Mouse (Mus musculus) forebrain, embryonic 16.5 days (tissue): ENCODE data around the gene Astn2. TPM values are rescaled to one million over a fixed set of nuclear protein-coding genes. Genes with fewer than 3 reads are reported as not detected.

Source experiments
- ATAC-seq: fragments of 200-750 bp; cut with Nextera tagmentation; 2 replicates; pipeline ENCODE4 v1.8.0; 2017; ENCODE audit warnings: mild to moderate bottlenecking, moderate library complexity
- H3K27ac ChIP-seq: fragments of 300-500 bp; sonication (generic); 2 replicates; pipeline ENCODE4 v1.5.1; 2014; ENCODE audit warnings: low read length, control low read depth
- H3K27me3 ChIP-seq: fragments of 300-500 bp; sonication (generic); replicated peaks from 2 replicates; pipeline ENCODE4 v1.6.1; 2014; ENCODE audit warnings: low read length; ENCODE audit not compliant: control insufficient read depth, insufficient read depth
- H3K36me3 ChIP-seq: fragments of 300-500 bp; sonication (generic); 2 replicates; pipeline ENCODE4 v1.6.1; 2014; ENCODE audit not compliant: control insufficient read depth, insufficient read depth
- H3K4me1 ChIP-seq: fragments of 300-500 bp; sonication (generic); replicated peaks from 2 replicates; pipeline ENCODE4 v1.6.1; 2014; ENCODE audit warnings: low read length; ENCODE audit not compliant: control insufficient read depth, insufficient read depth
- H3K4me2 ChIP-seq: fragments of 300-500 bp; sonication (generic); 2 replicates; pipeline ENCODE4 v1.6.1; 2014; ENCODE audit warnings: mild to moderate bottlenecking, low read length, control low read depth
- H3K4me3 ChIP-seq: fragments of 300-500 bp; sonication (generic); replicated peaks from 2 replicates; pipeline ENCODE4 v1.5.1; 2014; ENCODE audit warnings: mild to moderate bottlenecking, low read length, control low read depth
- H3K9ac ChIP-seq: fragments of 300-500 bp; sonication (generic); replicated peaks from 2 replicates; pipeline ENCODE4 v1.6.1; 2014; ENCODE audit warnings: low read depth, low read length, control low read depth
- H3K9me3 ChIP-seq: fragments of 300-500 bp; sonication (generic); 2 replicates; pipeline ENCODE4 v1.6.1; 2016; ENCODE audit warnings: low read length; ENCODE audit not compliant: control insufficient read depth
- WGBS: fragments of 180-500 bp; shearing (Covaris S2); extraction: QIAGEN DNeasy Blood & Tissue Kit; methylation state at CpG from one replicate; pipeline ENCODE4 v1.1.7; 2014; 5-methylcytosine and 5-hydroxymethylcytosine counted together
- polyA plus RNA-seq: library from polyadenylated mRNA; unstranded; fragments of >200 nt; fragmentation: Nextera tagmentation; extraction: Ambion mirVana; gene quantifications from 2 replicates; pipeline ENCODE4 v1.2.1, GENCODE M21; 2015

Gene Astn2
- polyA plus RNA-seq, 1 experiment from 2014 or later, result 1.5 TPM

- no peaks in the 10 kb centered on the region for H3K27me3 ChIP-seq
- 92% methylated on average over 2 of the region's 2 CpGs for WGBS
- no peaks in the 10 kb centered on the region for H3K36me3 ChIP-seq
- no peak for ATAC-seq
- H3K27ac ChIP-seq, result no peak overlapping the region
- no peak overlapping the region for H3K9ac ChIP-seq
- no peak overlapping the region for H3K4me2 ChIP-seq
- no peaks in the 10 kb centered on the region for H3K9me3 ChIP-seq
- H3K4me1 ChIP-seq, result no peaks in the 10 kb centered on the region
- no peak overlapping the region for H3K4me3 ChIP-seq
Measured at GRCm38 (mm10) chr4:65946021-65946420, 458.4 kb downstream of the Astn2 start.

- Histone ChIP-seq H3K4me1 (no peaks in the 10 kb centered on the region), H3K27me3 (no peaks in the 10 kb centered on the region), H3K4me3 (no peak overlapping the region), H3K9me3 (no peaks in the 10 kb centered on the region), H3K36me3 (no peaks in the 10 kb centered on the region), H3K9ac (no peak overlapping the region), H3K4me2 (no peak overlapping the region), H3K27ac (no peak overlapping the region)
- no peak for ATAC-seq
- 91% methylated on average over 2 of the region's 2 CpGs for WGBS
Measured at GRCm38 (mm10) chr4:65930901-65931300, 473.5 kb downstream of the Astn2 start.

- Histone ChIP-seq H3K27me3 (no peaks in the 10 kb centered on the region), H3K9ac (no peak overlapping the region), H3K36me3 (no peaks in the 10 kb centered on the region), H3K9me3 (no peaks in the 10 kb centered on the region), H3K4me2 (no peak overlapping the region), H3K4me3 (no peak overlapping the region), H3K4me1 (0 out of 2 replicates have a peak, but pooled peaks cover 3% of the 10 kb centered on the region), H3K27ac (no peak overlapping the region)
- 55% methylated on average over 1 of the region's 1 CpGs for WGBS
- ATAC-seq, result no peak
Measured at GRCm38 (mm10) chr4:65920294-65920693, 484.1 kb downstream of the Astn2 start.

- ATAC-seq, result peak; percentile 82
- Histone ChIP-seq H3K9me3 (no peaks in the 10 kb centered on the region), H3K9ac (no peak overlapping the region), H3K36me3 (no peaks in the 10 kb centered on the region), H3K4me2 (no peak overlapping the region), H3K27ac (no peak overlapping the region), H3K4me1 (0 out of 2 replicates have a peak, but pooled peaks cover 3% of the 10 kb centered on the region), H3K4me3 (no peak overlapping the region), H3K27me3 (no peaks in the 10 kb centered on the region)
- WGBS, result 47% methylated on average over 11 of the region's 11 CpGs
Measured at GRCm38 (mm10) chr4:65916027-65917008, 488.1 kb downstream of the Astn2 start.

- H3K9me3 ChIP-seq, result no peaks in the 10 kb centered on the region
- H3K27ac ChIP-seq, result no peak overlapping the region
- no peak for ATAC-seq
- peaks cover 10% of the 10 kb centered on the region for H3K4me1 ChIP-seq
- H3K36me3 ChIP-seq, result no peaks in the 10 kb centered on the region
- no peaks in the 10 kb centered on the region for H3K27me3 ChIP-seq
- H3K9ac ChIP-seq, result no peak overlapping the region
- 87% methylated on average over 8 of the region's 8 CpGs for WGBS
- H3K4me2 ChIP-seq, result no peak overlapping the region
- no peak overlapping the region for H3K4me3 ChIP-seq
Measured at GRCm38 (mm10) chr4:65912247-65912942, 492.0 kb downstream of the Astn2 start.

GRCm38 (mm10) chr4:65907660-65908059, 496.8 kb downstream of the Astn2 start:
- H3K4me3 ChIP-seq, result no peak overlapping the region
- H3K27ac ChIP-seq, result no peak overlapping the region
- no peak for ATAC-seq
- WGBS, result 16% methylated on average over 7 of the region's 7 CpGs
- no peak overlapping the region for H3K4me2 ChIP-seq
- peaks cover 8% of the 10 kb centered on the region for H3K4me1 ChIP-seq
- H3K9me3 ChIP-seq, result no peaks in the 10 kb centered on the region
- no peaks in the 10 kb centered on the region for H3K27me3 ChIP-seq
- no peaks in the 10 kb centered on the region for H3K36me3 ChIP-seq
- H3K9ac ChIP-seq, result no peak overlapping the region

GRCm38 (mm10) chr4:65904963-65905362, 499.4 kb downstream of the Astn2 start:
- ATAC-seq, result no peak
- Histone ChIP-seq H3K9ac (no peak overlapping the region), H3K27ac (no peak overlapping the region), H3K4me3 (no peak overlapping the region), H3K36me3 (no peaks in the 10 kb centered on the region), H3K27me3 (no peaks in the 10 kb centered on the region), H3K4me2 (no peak overlapping the region), H3K9me3 (no peaks in the 10 kb centered on the region), H3K4me1 (peaks cover 8% of the 10 kb centered on the region)
- WGBS, result 76% methylated on average over 2 of the region's 2 CpGs

- Histone ChIP-seq H3K9me3 (no peaks in the 10 kb centered on the region), H3K9ac (no peak overlapping the region), H3K4me3 (no peak overlapping the region), H3K4me2 (no peak overlapping the region), H3K27ac (no peak overlapping the region), H3K27me3 (no peaks in the 10 kb centered on the region), H3K4me1 (peaks cover 8% of the 10 kb centered on the region), H3K36me3 (no peaks in the 10 kb centered on the region)
- WGBS, result 47% methylated on average over 5 of the region's 5 CpGs
- ATAC-seq, result peak; percentile 89
Measured at GRCm38 (mm10) chr4:65896092-65897027, 508.1 kb downstream of the Astn2 start.
